Mouse (Mus musculus) thymus, adult 2 months (tissue): ENCODE measurements around the gene Ehd1.

Source experiments
- CTCF ChIP-seq: fragments of 200-500 bp; IDR thresholded peaks from 2 replicates; pipeline ENCODE4 v1.5.1; 2012; ENCODE audit warnings: mild to moderate bottlenecking, control low read depth, low read length, moderate library complexity, borderline replicate concordance; ENCODE audit not compliant: control insufficient read depth, poor library complexity, insufficient read depth; ENCODE audit errors: extremely low read depth
- POLR2A ChIP-seq: fragments of 200-500 bp; IDR thresholded peaks from 2 replicates; pipeline ENCODE4 v1.6.1; 2012; ENCODE audit warnings: mild to moderate bottlenecking, low read length, control low read depth, moderate library complexity; ENCODE audit not compliant: control insufficient read depth, poor library complexity, insufficient read depth; ENCODE audit errors: extremely low read depth

DNA sequence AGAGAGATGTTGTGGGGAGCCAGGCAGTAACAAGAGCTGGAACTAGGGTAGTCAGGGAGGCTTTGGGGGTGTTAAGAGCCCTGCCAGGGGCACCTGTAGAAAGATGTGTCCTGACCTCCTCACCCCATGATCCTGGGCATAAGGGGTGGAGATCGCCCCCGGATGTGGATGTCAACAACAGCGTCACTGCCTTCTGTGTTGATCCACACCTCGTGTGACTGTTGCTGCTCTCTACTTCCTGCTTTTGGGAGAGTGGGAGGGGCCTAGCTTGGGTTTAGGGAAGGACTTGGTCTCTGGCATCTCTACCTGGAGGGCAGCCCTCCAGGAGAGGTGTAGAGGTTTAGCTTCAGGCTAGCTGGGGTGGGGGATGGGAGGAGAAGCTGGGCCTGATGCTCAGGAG, 34.2 kb upstream of the Ehd1 start:
- TF ChIP-seq CTCF: no peak
- TF ChIP-seq POLR2A: no peak
